Mouse (Mus musculus): ENCODE measurements at regions not wholly inside any gene's neighbourhood (a gene's known extent, or its start where the extent isn't known, plus 50 kb on each side); places are given as distances from the start of the nearest gene placed in this dataset.

DNA sequence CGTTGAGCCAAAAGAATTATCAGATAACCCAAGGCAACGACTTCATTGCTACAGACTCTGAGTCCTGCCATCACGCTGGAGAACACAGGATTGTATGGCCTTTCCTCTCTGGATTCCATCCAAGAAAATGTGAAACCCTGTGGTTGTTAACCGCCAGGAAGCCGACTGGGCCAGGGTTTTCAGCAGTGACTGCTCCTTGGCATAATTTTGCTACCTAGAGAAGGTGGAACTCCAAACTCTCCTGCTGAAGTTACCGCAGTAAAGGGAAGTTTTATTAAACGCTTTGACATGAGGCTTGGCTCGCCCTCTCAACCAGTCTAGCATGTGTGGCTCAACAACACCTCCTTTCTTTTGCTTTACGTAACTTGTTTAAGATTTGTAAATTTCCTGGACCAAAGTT is 116.9 kb downstream of the Wif1 start:
- DNase-seq, result no peak

DNA sequence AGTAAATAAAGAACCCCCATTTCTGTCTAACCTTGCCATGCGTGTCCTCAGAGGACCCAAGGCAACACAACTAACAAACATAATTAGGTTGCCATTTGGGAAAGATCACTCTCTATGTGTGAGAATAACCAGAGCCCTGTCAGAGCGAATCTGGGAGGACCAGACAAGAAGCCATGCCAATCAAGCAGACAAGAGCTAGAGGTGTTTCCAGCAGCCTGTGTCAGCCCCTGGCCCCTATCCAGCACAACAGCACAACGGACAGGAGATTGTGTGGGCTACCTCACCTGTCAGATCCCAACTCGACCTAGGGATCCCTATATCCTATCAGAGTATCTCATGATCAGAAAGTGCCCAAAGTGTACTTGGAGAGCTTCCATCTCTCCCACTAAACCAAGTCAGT is 119.9 kb downstream of the Wif1 start:
- DNase-seq, result no peak

DNA sequence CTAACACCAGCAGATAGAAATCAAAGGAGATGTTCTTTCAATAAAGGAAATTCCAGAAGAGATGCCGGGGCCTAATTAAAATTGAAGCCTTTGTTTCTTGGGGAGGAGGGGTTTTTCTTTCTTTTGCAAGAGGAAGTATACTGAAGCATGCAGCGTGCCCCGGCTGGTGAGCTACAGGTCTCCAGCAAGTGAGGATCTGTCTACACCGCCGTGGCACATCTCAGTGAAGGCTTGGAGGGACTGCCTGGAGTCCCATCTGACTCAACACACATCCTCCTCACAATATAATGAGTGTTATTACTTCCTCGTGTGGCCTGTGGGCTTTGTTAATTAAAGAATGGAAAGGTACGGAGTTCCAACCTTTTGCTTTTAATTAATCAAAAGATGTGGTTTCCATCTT is 126.7 kb downstream of the Wif1 start:
- DNase-seq, result no peak

DNA sequence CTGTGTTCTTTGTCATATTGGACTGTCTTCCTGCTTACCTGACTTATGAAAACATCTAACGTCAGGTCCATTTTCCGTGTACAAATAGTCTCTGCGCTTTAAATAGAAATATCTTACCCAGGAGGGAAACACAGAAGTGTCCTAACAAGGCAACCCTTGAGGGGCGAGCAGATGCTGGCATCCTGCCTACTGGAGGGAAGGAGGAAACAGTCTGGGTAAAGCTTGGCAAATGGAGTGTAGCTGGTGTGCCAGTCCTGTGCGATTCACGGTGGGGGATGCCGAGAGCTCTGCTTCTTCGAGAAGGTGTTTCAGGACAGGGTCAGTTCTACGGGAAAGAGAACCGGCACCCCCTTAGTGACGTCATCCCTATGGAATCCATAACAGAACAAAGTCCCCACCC is 127.4 kb downstream of the Wif1 start:
- DNase-seq, result no peak

DNA sequence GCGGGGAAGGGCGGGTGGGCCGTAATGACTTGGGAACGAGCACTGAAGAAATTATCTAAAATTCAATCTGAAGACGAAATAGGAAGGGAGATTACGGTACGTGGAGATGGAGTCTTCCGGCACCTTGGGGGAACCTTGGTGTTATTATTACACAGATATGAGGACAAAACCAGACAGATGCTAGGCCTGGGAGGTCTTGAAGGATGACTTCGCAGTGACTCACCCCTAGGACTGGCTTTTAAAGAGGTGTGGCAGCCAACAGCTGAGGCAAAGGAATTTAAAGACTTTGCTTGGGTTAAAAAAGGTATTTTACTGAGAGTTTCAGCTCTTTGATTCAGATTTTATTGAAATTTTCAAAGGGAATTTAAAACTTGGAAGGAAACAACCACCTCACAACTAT is 140.3 kb downstream of the Wif1 start:
- no peak for DNase-seq

DNA sequence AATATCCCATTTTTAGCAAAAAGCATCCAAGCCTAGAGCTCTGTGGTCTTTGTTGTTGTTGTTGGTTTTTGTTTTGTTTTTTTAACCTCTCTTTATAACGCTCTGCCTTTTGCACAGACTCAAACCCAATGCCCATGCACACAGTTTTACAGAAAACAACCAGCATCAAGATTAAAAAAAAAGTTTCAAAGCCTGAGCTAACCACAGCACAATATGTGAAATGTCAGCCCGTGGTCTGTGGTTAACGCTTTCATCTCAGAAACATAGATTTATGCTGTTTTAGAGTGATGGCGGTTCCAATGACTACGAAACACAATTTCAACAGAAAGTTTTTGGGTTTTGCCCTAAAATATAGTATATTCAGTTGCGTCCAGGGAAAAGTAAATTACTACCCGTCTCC is 155.4 kb downstream of the Wif1 start:
- no peak for DNase-seq

DNA sequence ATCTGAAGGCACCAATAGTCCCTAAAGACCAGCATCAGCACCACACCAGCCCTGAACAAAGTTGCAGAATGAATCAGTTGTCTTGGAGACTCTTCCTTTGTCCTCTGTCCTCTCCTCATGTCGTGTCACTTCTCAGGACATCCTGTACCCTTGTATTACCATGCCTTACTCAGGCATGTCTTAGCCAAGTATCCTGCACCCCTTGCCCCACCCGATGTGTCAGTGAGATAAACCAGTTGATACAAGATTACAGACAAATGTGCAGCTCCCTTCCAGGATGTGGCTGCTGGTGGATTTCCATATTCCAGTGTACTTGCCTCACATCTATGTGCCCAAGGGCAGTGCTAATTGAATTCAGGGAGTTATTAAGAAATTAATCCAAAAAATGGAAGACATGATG is 151.8 kb downstream of the Tbc1d30 start:
- DNase-seq, result no peak

DNA sequence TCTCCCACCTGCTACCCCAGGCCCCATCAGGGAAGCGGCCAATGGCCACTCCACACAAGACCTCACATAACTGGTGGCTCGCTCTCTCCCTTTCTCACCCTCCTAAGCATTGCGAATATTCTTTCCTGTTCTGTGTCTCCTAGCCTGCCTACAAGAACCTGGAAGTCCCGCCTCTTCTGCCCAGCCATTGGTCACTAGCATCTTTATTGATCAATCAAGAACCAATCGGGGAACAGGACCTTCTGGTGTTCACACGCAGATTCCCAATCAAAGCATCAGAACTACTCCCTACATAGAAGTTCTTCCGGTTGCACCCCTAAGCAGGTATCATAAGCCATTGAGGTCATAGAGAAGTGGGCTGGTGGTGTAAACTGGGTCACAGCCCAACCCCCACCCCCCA is 148.5 kb downstream of the Tbc1d30 start:
- no peak for DNase-seq

DNA sequence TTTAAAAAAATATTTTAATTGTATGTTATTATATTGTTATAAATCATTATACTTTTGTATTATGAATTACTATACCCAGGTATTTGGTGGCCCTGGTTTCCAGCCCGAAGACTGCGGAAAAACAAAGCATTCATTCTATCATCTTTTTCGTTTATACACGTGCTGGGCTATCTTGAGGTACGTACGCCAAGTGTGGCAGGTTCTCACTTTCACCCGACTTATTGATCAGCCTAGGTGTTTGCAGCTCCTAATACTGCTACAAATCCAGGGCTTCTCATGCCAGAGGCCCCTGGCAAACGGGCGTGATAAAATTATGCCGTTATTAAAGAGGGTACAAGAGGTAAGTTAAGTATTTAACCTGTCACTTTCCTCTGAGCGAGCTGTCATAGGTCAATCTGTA is 145.5 kb downstream of the Tbc1d30 start:
- no peak for DNase-seq

DNA sequence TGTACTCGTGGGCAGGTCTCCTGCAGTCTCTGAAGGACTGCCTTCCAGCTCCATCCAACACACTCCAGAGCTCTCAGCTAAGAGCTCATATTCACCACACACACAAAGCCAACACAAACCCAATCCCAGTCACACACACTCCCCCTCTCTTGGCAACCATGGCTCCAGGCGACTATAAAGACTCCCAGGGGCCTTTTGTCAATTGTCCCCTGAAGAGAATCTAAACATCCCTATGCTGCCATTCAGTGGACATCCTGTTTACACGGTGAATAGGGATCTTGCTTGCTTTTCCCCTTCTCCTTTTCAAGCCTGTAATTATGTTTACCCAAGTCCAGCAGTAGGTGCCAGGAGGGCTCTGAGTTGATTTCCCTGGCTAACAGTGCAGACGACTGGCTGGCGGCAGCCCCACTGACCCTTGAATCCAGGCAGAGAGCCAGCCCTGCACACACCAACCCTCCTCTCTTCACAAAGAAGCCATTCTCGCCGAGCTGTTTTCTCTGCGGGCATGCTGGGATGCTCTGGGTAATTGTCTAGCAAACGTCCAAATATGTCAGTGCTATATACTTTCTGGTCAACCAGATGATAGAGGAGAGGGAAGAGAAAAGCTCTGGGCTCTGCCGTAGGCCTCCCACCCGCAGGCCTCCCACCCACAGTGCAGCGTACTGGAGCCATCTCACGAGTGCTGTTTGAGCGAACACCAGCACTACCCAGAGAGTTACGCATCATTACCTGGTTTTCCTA is 144.9 kb downstream of the Tbc1d30 start:
- peak; percentile 65 to 69 for DNase-seq

DNA sequence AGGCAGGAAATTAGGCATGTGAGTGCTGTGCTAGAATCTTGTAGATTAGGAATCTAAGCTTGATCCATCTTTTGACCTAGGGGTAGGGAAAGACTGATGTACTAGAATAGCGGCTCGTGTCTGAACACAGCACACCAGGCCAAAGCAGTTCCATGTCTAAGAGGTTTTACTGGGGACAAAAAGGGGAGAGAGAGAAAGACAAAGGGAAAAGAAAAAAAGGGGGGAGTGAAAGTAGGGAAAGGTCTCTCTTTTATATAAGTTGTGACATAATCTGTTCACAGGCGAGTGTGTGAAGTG is 144.4 kb downstream of the Tbc1d30 start:
- DNase-seq, result no peak
